Mouse (Mus musculus) heart, adult 2 months (tissue): Measurements from ENCODE around the gene Reps1. TPM values are rescaled to one million over a fixed set of nuclear protein-coding genes. Genes with fewer than 3 reads are reported as not detected.

Experiments used
- DNase-seq, 2 experiments: peaks; one replicate each; pipeline ENCODE4 v3.0.0; 2021
- H3K27ac ChIP-seq: fragments of 200-600 bp; 2 replicates; pipeline ENCODE4 v1.8.1; 2022
- H3K27me3 ChIP-seq: fragments of 200-500 bp; 2 replicates; pipeline ENCODE4 v1.6.1; 2012; ENCODE audit warnings: mild to moderate bottlenecking, low read length, inconsistent platforms, mixed read lengths; ENCODE audit not compliant: control insufficient read depth, insufficient read depth
- H3K36me3 ChIP-seq: fragments of 200-500 bp; 2 replicates; pipeline ENCODE4 v1.6.1; 2012; ENCODE audit warnings: low read length, inconsistent platforms; ENCODE audit not compliant: control insufficient read depth, insufficient read depth
- H3K4me1 ChIP-seq: fragments of 200-500 bp; 2 replicates; pipeline ENCODE4 v1.6.1; 2011; ENCODE audit warnings: low read length; ENCODE audit not compliant: control insufficient read depth, insufficient read depth
- H3K4me3 ChIP-seq: fragments of 200-600 bp; 2 replicates; pipeline ENCODE4 v1.8.1; 2022
- H3K79me2 ChIP-seq: fragments of 200-500 bp; replicated peaks from 2 replicates; pipeline ENCODE4 v1.6.1; 2012; ENCODE audit warnings: mild to moderate bottlenecking, inconsistent platforms, low read length, moderate library complexity, mixed read lengths; ENCODE audit not compliant: control insufficient read depth, insufficient read depth
- H3K9ac ChIP-seq: fragments of 200-500 bp; 2 replicates; pipeline ENCODE4 v1.6.1; 2012; ENCODE audit warnings: low read depth, mild to moderate bottlenecking, control low read depth, inconsistent platforms, low read length, mixed read lengths
- CTCF ChIP-seq: fragments of 200-600 bp; IDR thresholded peaks from 2 replicates; pipeline ENCODE4 v1.8.1; 2022; ENCODE audit warnings: antibody characterized with exemption, mild to moderate bottlenecking, moderate library complexity
- EP300 ChIP-seq: fragments of 200-500 bp; IDR thresholded peaks from 2 replicates; pipeline ENCODE4 v1.6.1; 2011; ENCODE audit warnings: low read depth, low read length, control low read depth; ENCODE audit not compliant: insufficient read depth
- POLR2A ChIP-seq: fragments of 200-500 bp; IDR thresholded peaks from 2 replicates; pipeline ENCODE4 v1.6.1; 2011; ENCODE audit warnings: mild to moderate bottlenecking, low read depth, low read length, control low read depth; ENCODE audit not compliant: insufficient read depth
- WGBS: fragments of 180-500 bp; shearing (Covaris S2); methylation state at CpG from one replicate; pipeline ENCODE4 v1.1.7; 2018; 5-methylcytosine and 5-hydroxymethylcytosine counted together
- intact Hi-C: fragments of 180-260 bp; cut with DNase I; formaldehyde crosslinking; loops from one replicate; pipeline ENCODE4 v1.15.1; 2025
- long read RNA-seq: library from polyadenylated mRNA; stranded (forward); transcript quantifications from one replicate; pipeline ENCODE4 v2.0.0, GENCODE M21; 2021
- polyA plus RNA-seq: library from polyadenylated mRNA; depleted of rRNA; stranded (reverse); fragments of >200 nt; gene quantifications from 2 replicates; pipeline ENCODE4 v1.2.3, GENCODE M21; 2012; rRNA removed
- total RNA-seq, 2 experiments: library from RNA; stranded (reverse); gene quantifications; 2 replicates each; pipeline ENCODE4 v1.2.3; 2021

Reps1 gene
- 10 to 100 TPM; 28.3 to 31.9 TPM for total RNA-seq
- 34.1 and 44.6 TPM in 2 replicates for polyA plus RNA-seq
- long read RNA-seq, transcript Reps1-210 (19 exons, 2,537 nt), result major isoform, 10 of 24 reads
- long read RNA-seq, partial matches to known transcripts, result 1 of 24 reads
- long read RNA-seq, other reads (novel, unspliced or antisense), result 9 of 24 reads

DNA sequence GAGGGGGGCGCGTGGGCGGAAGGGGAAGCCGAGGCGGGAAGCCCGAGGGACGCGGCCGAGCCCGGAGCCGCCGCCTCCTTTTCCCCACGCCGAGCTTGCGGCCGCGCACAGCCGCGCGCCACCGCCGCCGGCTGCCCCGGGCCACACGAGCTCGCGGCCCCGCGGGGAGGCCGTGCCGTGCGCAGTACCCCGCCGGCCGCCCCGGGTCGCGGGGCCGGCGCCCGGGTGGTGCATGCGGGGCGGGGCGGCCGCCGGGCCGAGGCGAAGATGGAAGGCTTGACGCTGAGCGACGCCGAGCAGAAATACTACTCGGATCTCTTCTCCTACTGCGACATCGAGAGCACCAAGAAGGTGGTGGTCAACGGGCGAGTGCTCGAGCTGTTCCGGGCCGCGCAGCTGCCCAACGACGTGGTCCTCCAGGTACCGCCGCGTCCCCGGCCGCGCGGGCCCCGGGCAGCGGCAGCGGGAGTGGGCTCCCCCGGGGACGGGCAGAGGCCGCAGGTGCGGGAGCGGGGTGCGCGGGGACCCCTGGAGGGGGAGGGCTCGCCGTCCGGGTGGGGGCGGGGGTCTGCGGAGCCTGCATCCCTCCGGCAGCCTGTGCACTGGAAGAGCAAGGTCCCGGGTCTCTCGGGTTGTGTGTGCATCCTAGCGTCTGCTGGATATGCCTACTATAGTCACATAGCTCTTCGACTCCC, at the start of gene Reps1:
TSS of gene Reps1 (plus strand) at position 166 of the 695 bp plus-strand sequence.
- Histone ChIP-seq H3K27ac (peak within 1 kb of the TSS; percentile 88), H3K9ac (peak within 1 kb of the TSS; percentile 90), H3K79me2 (peaks cover 3% of the 10 kb centered on the region), H3K27me3 (no peaks in the 10 kb centered on the region), H3K4me1 (peaks cover 1% of the 10 kb centered on the region), H3K4me3 (peak within 1 kb of the TSS; percentile 94), H3K36me3 (peaks cover 2% of the 10 kb centered on the region)
- under 1% methylated on average over 87 of the region's 90 CpGs for WGBS
- intact Hi-C loops, result loop anchor here (1.0 to 10.0 kb wide), 3 partner anchors 34 to 321 kb away; no protein-coding TSS in a partner anchor
- TF ChIP-seq POLR2A (no peak), EP300 (no peak), CTCF (no peak)
- peak in 1 of 2 experiments; percentile 65 for DNase-seq

DNA sequence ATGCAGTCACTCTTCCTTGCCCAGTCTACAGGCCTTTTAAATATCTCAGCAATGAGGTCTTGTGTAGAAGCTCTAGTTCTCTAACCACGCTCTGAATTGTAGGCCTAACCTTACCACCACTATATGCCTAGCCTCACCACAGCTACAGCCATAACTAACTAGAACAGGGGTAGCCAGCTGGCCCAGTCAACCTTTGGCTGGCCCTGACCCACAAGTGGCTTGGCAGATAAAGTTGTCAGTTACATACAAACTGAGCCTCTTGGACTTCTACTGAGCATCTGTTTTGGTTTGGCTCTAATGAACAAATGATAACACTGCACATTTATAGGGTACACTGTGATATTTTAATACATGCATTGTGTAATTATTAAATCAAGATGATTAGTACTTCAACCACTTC, 48.9 kb upstream of the Reps1 start:
- WGBS, result 63% methylated on average over 1 of the region's 1 CpGs
- no peak overlapping the region; the same call in 1 of the 2 replicates for H3K27ac ChIP-seq
- H3K4me3 ChIP-seq, result no peak overlapping the region
- H3K36me3 ChIP-seq, result no peaks in the 10 kb centered on the region
- intact Hi-C loops, result no loop called here
- DNase-seq, result peak; percentile 47 to 71
- TF ChIP-seq POLR2A, result no peak
- TF ChIP-seq CTCF, result no peak
- TF ChIP-seq EP300, result 0 out of 2 replicates have a peak, but pooled peaks have one; percentile 19
- H3K79me2 ChIP-seq, result no peaks in the 10 kb centered on the region
- no peaks in the 10 kb centered on the region for H3K27me3 ChIP-seq
- no peaks in the 10 kb centered on the region for H3K4me1 ChIP-seq
- H3K9ac ChIP-seq, result no peak overlapping the region

DNA sequence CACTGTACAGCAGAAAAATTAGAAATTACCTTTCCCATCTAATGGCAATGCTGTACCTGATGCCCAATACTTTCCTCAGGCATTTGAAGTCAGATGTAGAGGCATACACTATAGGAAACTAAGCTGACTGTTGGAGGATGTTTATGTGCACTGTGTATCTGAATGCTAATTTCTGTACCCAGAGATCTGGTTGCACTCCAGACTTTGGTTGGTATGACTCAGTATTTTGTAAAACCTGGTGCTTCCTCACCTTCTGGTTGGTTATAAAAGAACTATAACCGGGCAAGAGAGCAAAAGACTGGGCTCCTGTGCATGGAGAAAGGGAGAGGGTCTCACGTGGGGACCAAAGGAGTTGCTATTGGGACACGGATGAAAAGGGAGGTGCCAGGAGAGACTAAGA, 48.4 kb upstream of the Reps1 start:
- intact Hi-C loops, result no loop called here
- H3K27ac ChIP-seq, result peak overlapping the region; percentile 10; the same call in 1 of the 2 replicates
- H3K9ac ChIP-seq, result no peak overlapping the region
- no peaks in the 10 kb centered on the region for H3K27me3 ChIP-seq
- no peak for TF ChIP-seq POLR2A
- no peak for TF ChIP-seq EP300
- TF ChIP-seq CTCF, result no peak
- H3K36me3 ChIP-seq, result no peaks in the 10 kb centered on the region
- no peaks in the 10 kb centered on the region for H3K4me1 ChIP-seq
- no peaks in the 10 kb centered on the region for H3K79me2 ChIP-seq
- WGBS, result 89% methylated on average over 3 of the region's 3 CpGs
- H3K4me3 ChIP-seq, result no peak overlapping the region
- no peak for DNase-seq

GRCm38 (mm10) chr10:18008118-18008517, 47.5 kb upstream of the Reps1 start:
- Histone ChIP-seq H3K9ac (no peak overlapping the region), H3K27ac (no peak overlapping the region), H3K79me2 (no peaks in the 10 kb centered on the region), H3K4me1 (no peaks in the 10 kb centered on the region), H3K27me3 (no peaks in the 10 kb centered on the region), H3K4me3 (no peak overlapping the region), H3K36me3 (no peaks in the 10 kb centered on the region)
- no peak for DNase-seq
- intact Hi-C loops, result no loop called here
- TF ChIP-seq POLR2A, result no peak
- TF ChIP-seq EP300, result no peak
- no peak for TF ChIP-seq CTCF

DNA sequence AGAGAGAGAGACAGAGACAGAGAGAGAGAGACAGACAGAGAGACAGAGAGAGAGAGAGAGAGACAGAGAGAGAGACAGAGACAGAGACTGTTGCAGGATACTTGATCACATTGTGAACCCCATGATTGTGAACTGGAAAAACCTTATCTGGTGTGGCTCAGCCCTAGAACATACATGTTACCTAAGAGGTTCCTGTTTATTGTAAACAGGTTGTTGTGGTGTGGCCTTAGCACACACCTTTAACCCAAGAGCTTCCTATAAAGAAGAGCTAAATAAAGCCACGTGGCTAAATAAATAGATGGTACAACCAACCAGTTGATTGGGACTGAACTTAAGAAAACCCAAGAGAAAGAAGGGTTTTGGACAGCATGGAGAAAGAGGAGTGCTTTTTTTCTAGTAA, 45.9 kb upstream of the Reps1 start:
- Histone ChIP-seq H3K4me1 (no peaks in the 10 kb centered on the region), H3K36me3 (no peaks in the 10 kb centered on the region; the same call in 1 of the 2 replicates), H3K79me2 (no peaks in the 10 kb centered on the region), H3K27ac (no peak overlapping the region), H3K9ac (no peak overlapping the region), H3K27me3 (no peaks in the 10 kb centered on the region), H3K4me3 (no peak overlapping the region)
- 83% methylated on average over 1 of the region's 1 CpGs for WGBS
- no peak for TF ChIP-seq POLR2A
- no peak for TF ChIP-seq EP300
- TF ChIP-seq CTCF, result no peak
- no peak for DNase-seq
- intact Hi-C loops, result no loop called here

- no peak overlapping the region for H3K27ac ChIP-seq
- no peaks in the 10 kb centered on the region for H3K27me3 ChIP-seq
- no peaks in the 10 kb centered on the region for H3K79me2 ChIP-seq
- H3K4me3 ChIP-seq, result no peak overlapping the region
- WGBS, result 91% methylated on average over 5 of the region's 5 CpGs
- intact Hi-C loops, result no loop called here
- H3K4me1 ChIP-seq, result no peaks in the 10 kb centered on the region
- no peak overlapping the region for H3K9ac ChIP-seq
- no peaks in the 10 kb centered on the region; the same call in 1 of the 2 replicates for H3K36me3 ChIP-seq
- TF ChIP-seq EP300, result no peak
- TF ChIP-seq CTCF, result no peak
- no peak for TF ChIP-seq POLR2A
- no peak for DNase-seq
Observed at GRCm38 (mm10) chr10:18011761-18012160, 43.9 kb upstream of the Reps1 start.
